Mouse (Mus musculus): ENCODE data around the gene Recql. TPM values are rescaled to one million over a fixed set of nuclear protein-coding genes. Genes with fewer than 3 reads are reported as not detected.
A peak's percentile ranks its signal among the peaks of the same experiment; 100 is the strongest.
"Not testable (repeated sequence)": the region's sequence is repeated elsewhere in the genome, so short reads cannot be mapped to it uniquely, and the experiment has no call there.

Recql gene
- total and polyA plus RNA-seq, 2 experiments from 2014 or later = 3.1 to 8.6 TPM

DNA sequence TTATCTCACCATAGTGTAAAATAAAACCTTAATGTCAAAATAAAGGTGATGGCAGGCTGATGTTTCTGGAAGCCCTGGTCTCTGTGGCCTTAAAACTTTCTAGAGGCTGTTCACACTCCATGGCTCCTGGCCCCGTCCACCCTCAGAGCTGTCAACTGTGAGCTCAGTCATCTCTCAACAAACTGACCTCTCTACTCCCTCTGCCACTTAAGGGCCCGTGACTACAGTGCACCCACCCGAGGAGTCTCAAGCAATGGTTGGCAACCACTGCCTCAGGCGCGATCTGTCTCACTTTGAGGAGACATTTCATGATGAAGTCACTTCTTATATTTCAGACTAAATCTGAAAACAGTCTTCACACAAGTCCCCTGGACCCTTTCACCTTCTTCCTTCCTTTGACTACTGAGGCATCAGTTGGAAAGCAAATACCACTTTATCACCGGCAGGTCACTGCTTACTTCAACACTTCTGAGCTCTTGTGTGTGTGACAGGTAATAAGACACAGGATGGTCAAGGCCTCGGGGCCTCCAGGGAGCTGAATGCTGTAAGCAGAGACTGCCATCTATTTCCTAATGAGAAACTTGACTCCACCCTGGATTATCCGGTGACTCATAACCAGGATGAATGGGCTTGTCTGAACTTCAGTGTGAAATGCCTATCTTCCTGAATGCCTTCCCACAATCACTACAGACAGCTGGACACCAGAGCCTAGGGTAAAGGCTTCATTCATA is 21.0 kb downstream of the Recql start:
- Histone ChIP-seq H3K9ac (replicated peaks; ENCODE audit: low read depth, low read length) (no peak overlapping the region), H3K4me2 (ENCODE audit: low read depth, low read length) (no peak overlapping the region), H3K27me3 (ENCODE audit: control insufficient read depth, insufficient read depth, low read length) (no peaks in the 10 kb centered on the region), H3K36me3 (replicated peaks; ENCODE audit: control insufficient read depth, insufficient read depth, low read length) (peaks cover 67% of the 10 kb centered on the region), H3K27ac (ENCODE audit: low read depth) (no peak overlapping the region), H3K4me1 (ENCODE audit: control insufficient read depth, insufficient read depth) (no peaks in the 10 kb centered on the region), H3K4me3 (ENCODE audit: low read depth, low read length) (no peak overlapping the region), H3K9me3 (replicated peaks; ENCODE audit: control insufficient read depth, low read length) (no peaks in the 10 kb centered on the region)
- no peak for ATAC-seq (ENCODE audit: insufficient read depth, low read depth)
- WGBS = 68% methylated on average over 8 of the region's 8 CpGs
- TF ChIP-seq CTCF (IDR thresholded peaks at IDR 0.05; ENCODE audit: low read depth) (no peak), EP300 (IDR thresholded peaks at IDR 0.05; ENCODE audit: low read depth) (no peak)
- DNase-seq (ENCODE audit: low spot score) = no peak

DNA sequence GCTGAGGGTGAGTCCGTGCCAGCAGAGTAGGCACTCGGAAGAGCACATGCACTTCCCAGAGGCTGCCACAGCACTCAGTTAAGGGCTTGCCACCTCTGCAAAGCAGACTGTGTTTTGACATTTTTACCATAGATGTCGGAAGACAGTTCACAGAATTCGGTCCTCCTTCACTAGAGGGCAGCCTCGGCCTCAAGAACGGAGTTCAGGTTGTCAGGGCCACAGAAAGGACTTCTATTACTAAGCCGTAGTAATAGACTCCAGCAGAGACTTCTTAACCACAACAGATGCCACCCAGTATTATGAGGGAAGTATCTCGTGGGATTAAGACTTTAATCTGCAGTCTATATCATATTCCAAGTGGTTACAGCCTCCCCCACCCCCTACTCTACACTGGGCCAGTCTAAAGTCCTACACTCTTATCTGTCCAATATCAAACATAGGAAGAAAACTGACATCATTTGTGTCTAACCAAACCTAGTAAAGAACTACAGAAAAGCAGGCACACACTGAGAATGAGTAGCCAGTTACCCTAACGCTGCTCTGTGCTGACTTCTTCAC is 23.8 kb downstream of the Recql start:
- H3K27ac ChIP-seq (ENCODE audit: low read depth) = no peak overlapping the region
- no peaks in the 10 kb centered on the region for H3K4me1 ChIP-seq (ENCODE audit: control insufficient read depth, insufficient read depth)
- no peak for ATAC-seq (ENCODE audit: insufficient read depth, low read depth)
- no peaks in the 10 kb centered on the region for H3K27me3 ChIP-seq (ENCODE audit: control insufficient read depth, insufficient read depth, low read length)
- no peaks in the 10 kb centered on the region for H3K9me3 ChIP-seq (replicated peaks; ENCODE audit: control insufficient read depth, low read length)
- TF ChIP-seq CTCF (IDR thresholded peaks at IDR 0.05; ENCODE audit: low read depth) = peak; percentile 42
- TF ChIP-seq EP300 (IDR thresholded peaks at IDR 0.05; ENCODE audit: low read depth) = no peak
- peaks cover 86% of the 10 kb centered on the region for H3K36me3 ChIP-seq (replicated peaks; ENCODE audit: control insufficient read depth, insufficient read depth, low read length)
- 67% methylated on average over 9 of the region's 9 CpGs for WGBS
- no peak overlapping the region for H3K4me2 ChIP-seq (ENCODE audit: low read depth, low read length)
- no peak for DNase-seq (ENCODE audit: low spot score)
- H3K9ac ChIP-seq (replicated peaks; ENCODE audit: low read depth, low read length) = no peak overlapping the region
- H3K4me3 ChIP-seq (ENCODE audit: low read depth, low read length) = no peak overlapping the region

DNA sequence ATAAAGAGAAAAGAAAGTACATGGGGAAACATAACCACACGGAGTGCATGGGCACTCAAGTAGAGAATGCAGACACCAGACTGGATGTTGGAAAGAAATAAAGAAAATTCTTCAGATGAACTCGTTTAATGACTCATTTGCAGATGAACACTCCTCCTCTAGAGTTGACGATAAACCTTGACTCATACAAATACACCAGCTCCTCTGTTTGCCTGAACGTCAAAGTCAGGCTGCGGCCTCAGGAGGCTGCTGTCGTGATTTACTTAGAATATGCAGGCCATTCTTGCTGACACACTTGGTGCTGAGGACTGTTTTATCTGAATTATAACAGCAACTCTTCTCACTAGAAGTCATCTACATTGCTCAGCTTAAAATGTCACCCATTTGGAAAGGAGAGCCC is 24.9 kb downstream of the Recql start:
- Histone ChIP-seq H3K4me1 (ENCODE audit: control insufficient read depth, insufficient read depth) (no peaks in the 10 kb centered on the region), H3K9me3 (replicated peaks; ENCODE audit: control insufficient read depth, low read length) (no peaks in the 10 kb centered on the region), H3K9ac (replicated peaks; ENCODE audit: low read depth, low read length) (no peak overlapping the region), H3K27ac (ENCODE audit: low read depth) (no peak overlapping the region), H3K4me3 (ENCODE audit: low read depth, low read length) (no peak overlapping the region), H3K27me3 (ENCODE audit: control insufficient read depth, insufficient read depth, low read length) (no peaks in the 10 kb centered on the region), H3K4me2 (ENCODE audit: low read depth, low read length) (no peak overlapping the region), H3K36me3 (replicated peaks; ENCODE audit: control insufficient read depth, insufficient read depth, low read length) (peaks cover 84% of the 10 kb centered on the region)
- 87% methylated on average over 6 of the region's 6 CpGs for WGBS
- no peak for DNase-seq (ENCODE audit: low spot score)
- TF ChIP-seq CTCF (IDR thresholded peaks at IDR 0.05; ENCODE audit: low read depth) (no peak), EP300 (IDR thresholded peaks at IDR 0.05; ENCODE audit: low read depth) (no peak)
- ATAC-seq (ENCODE audit: insufficient read depth, low read depth) = no peak

DNA sequence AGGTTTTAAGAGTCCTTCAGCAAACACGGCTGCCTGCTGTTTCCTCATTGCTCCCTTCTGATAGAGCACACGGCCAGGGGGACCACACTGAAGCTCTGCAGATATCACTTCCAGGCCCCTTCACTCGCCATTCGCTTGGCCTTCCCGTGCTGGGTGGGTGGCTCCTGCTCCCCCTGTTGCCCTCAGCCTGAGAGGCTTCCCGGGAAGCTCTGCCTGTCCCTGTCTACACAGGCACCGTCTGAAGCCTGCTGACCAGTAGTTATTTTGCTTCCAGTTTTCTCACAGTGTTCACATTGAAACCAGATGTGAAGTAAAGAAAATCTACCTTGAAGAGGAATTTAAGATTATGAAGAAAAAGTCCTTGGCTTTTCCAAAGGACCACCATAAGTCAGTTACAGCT is 29.8 kb downstream of the Recql start:
- H3K36me3 ChIP-seq (replicated peaks; ENCODE audit: control insufficient read depth, insufficient read depth, low read length) = peaks cover 77% of the 10 kb centered on the region
- no peaks in the 10 kb centered on the region for H3K4me1 ChIP-seq (ENCODE audit: control insufficient read depth, insufficient read depth)
- H3K27me3 ChIP-seq (ENCODE audit: control insufficient read depth, insufficient read depth, low read length) = no peaks in the 10 kb centered on the region
- no peaks in the 10 kb centered on the region for H3K9me3 ChIP-seq (replicated peaks; ENCODE audit: control insufficient read depth, low read length)
- H3K27ac ChIP-seq (ENCODE audit: low read depth) = no peak overlapping the region
- no peak overlapping the region for H3K4me2 ChIP-seq (ENCODE audit: low read depth, low read length)
- TF ChIP-seq CTCF (IDR thresholded peaks at IDR 0.05; ENCODE audit: low read depth) (no peak), EP300 (IDR thresholded peaks at IDR 0.05; ENCODE audit: low read depth) (no peak)
- DNase-seq (ENCODE audit: low spot score) (no peak), ATAC-seq (ENCODE audit: insufficient read depth, low read depth) (no peak)
- H3K4me3 ChIP-seq (ENCODE audit: low read depth, low read length) = no peak overlapping the region
- WGBS = 67% methylated on average over 7 of the region's 7 CpGs
- no peak overlapping the region for H3K9ac ChIP-seq (replicated peaks; ENCODE audit: low read depth, low read length)

DNA sequence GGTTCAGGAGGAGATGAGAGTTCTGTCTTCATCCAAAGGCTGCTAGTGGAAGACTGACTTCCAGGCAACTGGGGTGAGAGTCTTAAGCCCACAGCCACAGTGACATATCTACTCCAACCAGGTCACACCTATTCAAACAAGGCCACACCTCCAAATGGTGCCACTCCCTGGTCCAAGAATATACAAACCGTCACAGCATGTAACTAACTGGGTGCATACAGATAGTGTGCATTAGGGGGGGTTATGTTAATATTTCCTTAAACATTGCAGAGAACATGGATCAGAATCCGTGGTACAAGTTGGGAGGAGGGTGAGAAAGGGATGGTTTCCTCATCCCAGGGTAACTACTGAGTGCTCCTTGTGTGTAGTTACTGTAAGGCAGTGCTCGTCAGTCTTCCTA is 34.8 kb downstream of the Recql start:
- peaks cover 62% of the 10 kb centered on the region for H3K36me3 ChIP-seq (replicated peaks; ENCODE audit: control insufficient read depth, insufficient read depth, low read length)
- 81% methylated on average over 3 of the region's 3 CpGs for WGBS
- not testable (repeated sequence) for H3K4me1 ChIP-seq (ENCODE audit: control insufficient read depth, insufficient read depth); H3K27ac ChIP-seq (ENCODE audit: low read depth); H3K9ac ChIP-seq (replicated peaks; ENCODE audit: low read depth, low read length); ATAC-seq (ENCODE audit: insufficient read depth, low read depth); H3K4me2 ChIP-seq (ENCODE audit: low read depth, low read length); H3K4me3 ChIP-seq (ENCODE audit: low read depth, low read length); H3K9me3 ChIP-seq (replicated peaks; ENCODE audit: control insufficient read depth, low read length); DNase-seq (ENCODE audit: low spot score); H3K27me3 ChIP-seq (ENCODE audit: control insufficient read depth, insufficient read depth, low read length)

Measured in heart, postnatal 0 days (tissue).